Mouse (Mus musculus) CH12F3 (cell line): ENCODE data around the gene Sestd1.

ENCODE experiments used
- in situ Hi-C: fragments of 300-500 bp; cut with MboI; formaldehyde crosslinking; loops from 2 replicates; pipeline ENCODE4 v1.14.3; 2020; ENCODE audit warnings: low sequenced_read_pairs

Gene Sestd1

DNA sequence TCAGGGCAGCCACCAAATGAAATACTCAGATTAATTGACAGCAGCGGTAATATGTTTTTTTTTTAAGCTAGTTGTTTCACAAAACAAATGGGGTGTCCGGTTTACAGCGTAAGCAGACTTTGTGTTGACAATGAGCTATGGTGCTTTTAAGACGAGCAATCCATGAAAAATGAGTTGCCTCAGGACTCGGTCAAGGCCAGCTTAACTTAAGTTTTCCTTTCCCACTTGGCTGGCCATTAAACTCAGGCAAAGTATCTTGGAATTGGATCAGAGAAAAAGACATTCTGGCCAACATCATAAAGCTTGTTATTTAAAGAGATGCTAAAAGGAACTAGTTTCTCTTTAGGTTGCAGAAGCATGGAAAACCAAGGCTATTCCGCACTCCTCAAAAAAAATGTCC lies 136.9 kb downstream of the Sestd1 start:
- in situ Hi-C loops: no loop called here

DNA sequence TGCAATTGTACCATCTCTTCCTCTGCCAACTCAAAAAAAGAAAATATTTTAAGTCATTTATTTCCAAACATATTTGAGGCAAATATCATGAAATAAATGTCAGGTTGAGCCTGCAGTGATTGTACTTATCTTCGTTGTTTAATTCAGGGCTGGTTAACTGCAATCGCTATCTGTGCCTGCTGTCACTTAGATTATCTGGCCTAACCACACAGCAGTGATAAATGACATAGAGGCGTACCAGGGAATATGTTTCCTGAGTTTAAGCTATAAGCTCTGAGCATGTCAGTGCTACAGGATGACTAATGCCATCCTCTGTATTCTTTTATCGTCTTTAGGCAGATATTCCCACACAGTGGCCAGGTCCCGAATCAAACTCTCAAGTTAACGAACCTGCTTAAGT lies 141.5 kb downstream of the Sestd1 start:
- in situ Hi-C loops: no loop called here

DNA sequence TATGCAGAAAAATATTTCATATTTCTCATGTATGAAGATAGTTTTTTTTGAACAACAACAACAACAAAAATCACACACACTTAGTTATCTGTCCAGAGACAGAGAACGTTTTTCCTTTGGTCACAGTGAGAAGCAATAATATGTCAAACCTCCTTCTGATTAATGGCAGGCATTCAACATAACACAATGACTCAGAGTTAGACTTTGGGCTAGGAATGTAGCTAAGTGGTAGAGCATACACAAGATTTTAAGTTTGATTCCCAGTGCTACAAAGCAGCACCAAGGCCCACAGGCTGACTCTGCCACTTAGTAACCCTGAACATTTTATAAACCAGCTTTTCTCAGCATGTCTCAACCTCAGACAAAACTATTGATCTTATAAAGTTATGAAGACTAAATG lies 145.5 kb downstream of the Sestd1 start:
- in situ Hi-C loops: no loop called here

DNA sequence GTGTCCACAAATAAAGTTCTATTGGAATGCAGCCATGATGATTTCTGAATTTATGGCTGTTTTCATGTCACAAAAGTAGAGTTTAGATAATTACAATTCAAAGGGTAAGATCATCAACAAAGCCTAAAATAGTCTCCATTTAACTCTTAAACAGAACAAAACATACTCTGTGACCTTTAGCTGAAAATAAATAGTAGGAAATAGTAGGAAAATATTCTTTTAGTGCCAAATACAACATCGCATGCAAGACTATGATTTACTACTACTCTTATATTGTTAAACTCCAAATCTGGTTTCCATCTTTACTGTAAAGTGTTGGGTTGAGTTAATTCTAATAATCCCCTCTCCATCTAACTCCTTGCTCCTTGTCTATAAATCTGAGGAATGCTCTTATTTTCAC lies 147.0 kb downstream of the Sestd1 start:
- in situ Hi-C loops: no loop called here
